Comparison of ENCODE assay signal across 8 mouse cellular contexts in the genomic region with DNA sequence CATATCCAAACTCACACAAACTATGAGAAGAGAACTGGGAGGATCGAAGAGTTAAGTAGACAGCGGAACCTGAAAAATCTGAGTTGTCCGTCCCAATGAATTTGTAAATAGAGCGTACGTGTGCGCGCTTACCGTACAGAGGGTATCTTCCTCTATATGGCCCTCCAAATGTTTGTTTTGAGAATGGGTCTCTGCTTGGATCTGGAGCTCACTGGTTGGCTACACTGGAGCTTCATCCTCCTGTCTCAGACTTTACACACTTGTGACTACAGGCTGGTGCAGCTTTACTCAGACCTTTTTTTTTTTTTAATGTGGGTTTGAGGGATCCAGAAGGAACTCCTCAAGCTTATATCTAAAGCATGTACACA. TPM values are rescaled to one million over a fixed set of nuclear protein-coding genes. Genes with fewer than 3 reads are reported as not detected.
DNase-seq lines count a peak whose midpoint lies in the region; ATAC-seq and TF ChIP-seq lines count a peak whose summit lies in the region.

No protein-coding gene starts in this region.

- no peak for TF ChIP-seq CTCF in cortical plate, adult 2 months (IDR thresholded peaks at IDR 0.05; ENCODE audit: extremely low read depth, insufficient read depth, low read length)

- ATAC-seq in kidney, embryonic 16.5 days (ENCODE audit: low FRiP score, low TSS enrichment), result peak; percentile 29; the same call in 1 of the 2 replicates
- peak; percentile 55 for ATAC-seq in hindbrain, embryonic 16.5 days
- ATAC-seq in midbrain, embryonic 15.5 days (replicated peaks), result peak; percentile 75

- no peak for DNase-seq in kidney, postnatal 25 days
- DNase-seq in B cell, adult 2 months, result no peak
- DNase-seq in spleen, adult 12 weeks (ENCODE audit: low spot score), result no peak
- no peak for DNase-seq in spleen, postnatal 36 days (ENCODE audit: low spot score in 2 of 2)

- peak overlapping the region; percentile 93 for H3K4me2 ChIP-seq in kidney, embryonic 16.5 days (replicated peaks; ENCODE audit: low read depth, low read length)
- H3K4me2 ChIP-seq in hindbrain, embryonic 16.5 days (ENCODE audit: low read length), result peak overlapping the region; percentile 75
- peak overlapping the region; percentile 91 for H3K4me2 ChIP-seq in midbrain, embryonic 15.5 days

- no peak for TF ChIP-seq POLR2A in cortical plate, adult 2 months (IDR thresholded peaks at IDR 0.05; ENCODE audit: extremely low read depth, insufficient read depth, low read length)

- H3K27ac ChIP-seq in kidney, embryonic 16.5 days (ENCODE audit: low read length), result no peak overlapping the region
- peak overlapping the region; percentile 8; the same call in 1 of the 2 replicates for H3K27ac ChIP-seq in cortical plate, adult 2 months (ENCODE audit: insufficient read depth, low read length)
- H3K27ac ChIP-seq in hindbrain, embryonic 16.5 days (ENCODE audit: low read depth, low read length), result peak overlapping the region; percentile 79
- H3K27ac ChIP-seq in midbrain, embryonic 15.5 days, result peak overlapping the region; percentile 84

- H3K9ac ChIP-seq in kidney, embryonic 16.5 days (replicated peaks; ENCODE audit: low read length), result peak overlapping the region; percentile 85
- H3K9ac ChIP-seq in hindbrain, embryonic 16.5 days (ENCODE audit: low read depth, low read length), result peak overlapping the region; percentile 92
- peak overlapping the region; percentile 92 for H3K9ac ChIP-seq in midbrain, embryonic 15.5 days

- H3K4me3 ChIP-seq in kidney, embryonic 16.5 days (ENCODE audit: low read length), result peak overlapping the region; percentile 88
- H3K4me3 ChIP-seq in cortical plate, adult 2 months (ENCODE audit: insufficient read depth, low read length), result peak overlapping the region; percentile 60
- peak overlapping the region; percentile 95 for H3K4me3 ChIP-seq in hindbrain, embryonic 16.5 days (ENCODE audit: low read length)
- H3K4me3 ChIP-seq in midbrain, embryonic 15.5 days, result peak overlapping the region; percentile 89

- H3K36me3 ChIP-seq in kidney, embryonic 16.5 days (ENCODE audit: insufficient read depth, low read length), result no peaks in the 10 kb centered on the region; the same call in 1 of the 2 replicates
- no peaks in the 10 kb centered on the region for H3K36me3 ChIP-seq in hindbrain, embryonic 16.5 days (ENCODE audit: control insufficient read depth, insufficient read depth, low read length)
- H3K36me3 ChIP-seq in midbrain, embryonic 15.5 days (replicated peaks), result 0 out of 2 replicates have a peak, but pooled peaks cover 3% of the 10 kb centered on the region

- WGBS in kidney, embryonic 16.5 days, result under 1% methylated on average over 8 of the region's 8 CpGs
- 3% methylated on average over 8 of the region's 8 CpGs for WGBS in hindbrain, embryonic 16.5 days
- WGBS in midbrain, embryonic 15.5 days, result 3% methylated on average over 8 of the region's 8 CpGs

- H3K27me3 ChIP-seq in kidney, embryonic 16.5 days (ENCODE audit: insufficient read depth, low read length), result peaks cover 6% of the 10 kb centered on the region; the same call in 1 of the 2 replicates
- H3K27me3 ChIP-seq in hindbrain, embryonic 16.5 days (replicated peaks; ENCODE audit: control insufficient read depth, insufficient read depth, low read length), result no peaks in the 10 kb centered on the region
- H3K27me3 ChIP-seq in midbrain, embryonic 15.5 days (replicated peaks), result no peaks in the 10 kb centered on the region

- H3K4me1 ChIP-seq in kidney, embryonic 16.5 days (ENCODE audit: insufficient read depth, low read length), result peaks cover 9% of the 10 kb centered on the region
- H3K4me1 ChIP-seq in cortical plate, adult 2 months (ENCODE audit: control insufficient read depth, insufficient read depth, low read length), result no peaks in the 10 kb centered on the region; the same call in 1 of the 2 replicates
- peaks cover 8% of the 10 kb centered on the region for H3K4me1 ChIP-seq in hindbrain, embryonic 16.5 days (ENCODE audit: control insufficient read depth, insufficient read depth, low read depth, low read length)
- peaks cover 18% of the 10 kb centered on the region for H3K4me1 ChIP-seq in midbrain, embryonic 15.5 days

- no peaks in the 10 kb centered on the region for H3K9me3 ChIP-seq in kidney, embryonic 16.5 days (ENCODE audit: low read length)
- no peaks in the 10 kb centered on the region for H3K9me3 ChIP-seq in hindbrain, embryonic 16.5 days (ENCODE audit: control insufficient read depth, low read length)
- no peaks in the 10 kb centered on the region for H3K9me3 ChIP-seq in midbrain, embryonic 15.5 days

RNA-seq across cellular contexts. Expression of gene Cdadc1, which starts 0.5 kb away (rescaled TPM):
- 38.9 and 41.7 TPM in 2 replicates for polyA plus RNA-seq in kidney, embryonic 16.5 days (2015; fragmentation: Nextera tagmentation; extraction: Ambion mirVana)
- polyA plus RNA-seq in cortical plate, adult 2 months (2012; rRNA removed), result 29.8 and 30.7 TPM in 2 replicates
- polyA plus RNA-seq in hindbrain, embryonic 16.5 days (2015; fragmentation: Nextera tagmentation; extraction: Ambion mirVana), result 26.3 and 32.3 TPM in 2 replicates
- 36.7 and 37.1 TPM in 2 replicates for polyA plus RNA-seq in midbrain, embryonic 15.5 days (2015; fragmentation: Nextera tagmentation; extraction: Ambion mirVana)

RNA-seq across cellular contexts. Expression of gene Shisa2, which starts 26.9 kb away (rescaled TPM):
- polyA plus RNA-seq in kidney, embryonic 16.5 days (2015; fragmentation: Nextera tagmentation; extraction: Ambion mirVana), result 12.8 and 13.0 TPM in 2 replicates
- 1.9 and 2.4 TPM in 2 replicates for polyA plus RNA-seq in cortical plate, adult 2 months (2012; rRNA removed)
- 3.0 and 4.9 TPM in 2 replicates for polyA plus RNA-seq in hindbrain, embryonic 16.5 days (2015; fragmentation: Nextera tagmentation; extraction: Ambion mirVana)
- 5.0 and 6.2 TPM in 2 replicates for polyA plus RNA-seq in midbrain, embryonic 15.5 days (2015; fragmentation: Nextera tagmentation; extraction: Ambion mirVana)
